Mouse (Mus musculus) testis, adult 2 months (tissue): ENCODE measurements around the gene Mob3c.

Source experiments
- CTCF ChIP-seq: fragments of 200-500 bp; IDR thresholded peaks from 2 replicates; pipeline ENCODE4 v1.5.1; 2012; ENCODE audit warnings: low read depth, mild to moderate bottlenecking, inconsistent platforms, low read length, moderate library complexity; ENCODE audit not compliant: control insufficient read depth, insufficient read depth, insufficient replicate concordance
- POLR2A ChIP-seq: fragments of 200-500 bp; IDR thresholded peaks from 2 replicates; pipeline ENCODE4 v1.6.1; 2012; ENCODE audit warnings: low read depth, mild to moderate bottlenecking, inconsistent platforms, low read length, moderate library complexity; ENCODE audit not compliant: control insufficient read depth

DNA sequence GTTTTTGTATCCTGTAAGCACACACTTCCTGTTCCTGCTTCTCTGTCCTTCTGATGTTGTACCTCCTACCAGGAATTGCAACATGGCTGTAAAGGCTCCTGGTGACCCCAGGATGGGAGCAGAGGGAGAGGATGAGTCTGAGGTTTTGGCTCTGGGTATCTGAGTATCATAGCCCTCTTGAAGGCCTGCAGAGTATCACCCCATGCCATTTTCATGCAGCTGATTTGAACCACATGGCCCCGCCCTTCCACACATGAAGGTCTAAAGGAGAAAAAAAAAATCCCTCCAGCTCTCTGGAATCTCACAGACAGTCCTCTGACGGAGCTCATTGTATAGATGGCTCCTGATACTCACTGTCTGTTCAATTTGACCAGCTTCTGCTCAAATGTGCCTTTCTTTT lies 22.2 kb downstream of the Mob3c start:
- TF ChIP-seq CTCF: no peak
- no peak for TF ChIP-seq POLR2A
